Mouse (Mus musculus) midbrain, embryonic 16.5 days (tissue): ENCODE results near the gene Usp49. TPM values are rescaled to one million over a fixed set of nuclear protein-coding genes. Genes with fewer than 3 reads are reported as not detected.

Experiments
- ATAC-seq: fragments of 200-750 bp; cut with Nextera tagmentation; 2 replicates; pipeline ENCODE4 v1.8.0; 2017; ENCODE audit warnings: moderate TSS enrichment
- H3K27ac ChIP-seq: fragments of 300-500 bp; sonication (generic); 2 replicates; pipeline ENCODE4 v1.5.1; 2014; ENCODE audit warnings: mild to moderate bottlenecking, low read length, mixed read lengths
- H3K27me3 ChIP-seq: fragments of 300-500 bp; sonication (generic); 2 replicates; pipeline ENCODE4 v1.6.1; 2014; ENCODE audit warnings: low read depth, low read length, mixed read lengths; ENCODE audit not compliant: control insufficient read depth, insufficient read depth
- H3K36me3 ChIP-seq: fragments of 300-500 bp; sonication (generic); 2 replicates; pipeline ENCODE4 v1.6.1; 2014; ENCODE audit warnings: mild to moderate bottlenecking, low read length, moderate library complexity, mixed read lengths; ENCODE audit not compliant: control insufficient read depth, insufficient read depth
- H3K4me1 ChIP-seq: fragments of 300-500 bp; sonication (generic); 2 replicates; pipeline ENCODE4 v1.6.1; 2014; ENCODE audit warnings: mild to moderate bottlenecking, low read length, mixed read lengths; ENCODE audit not compliant: control insufficient read depth, insufficient read depth
- H3K4me2 ChIP-seq: fragments of 300-500 bp; sonication (generic); 2 replicates; pipeline ENCODE4 v1.6.1; 2014; ENCODE audit warnings: mild to moderate bottlenecking, low read length, mixed read lengths
- H3K4me3 ChIP-seq: fragments of 300-500 bp; sonication (generic); 2 replicates; pipeline ENCODE4 v1.5.1; 2014; ENCODE audit warnings: low read depth, mild to moderate bottlenecking, low read length, moderate library complexity, mixed read lengths
- H3K9ac ChIP-seq: fragments of 300-500 bp; sonication (generic); 2 replicates; pipeline ENCODE4 v1.6.1; 2014; ENCODE audit warnings: low read depth, low read length, mixed read lengths
- H3K9me3 ChIP-seq: fragments of 300-500 bp; sonication (generic); replicated peaks from 2 replicates; pipeline ENCODE4 v1.6.1; 2014; ENCODE audit warnings: mild to moderate bottlenecking, low read length, mixed read lengths; ENCODE audit not compliant: control insufficient read depth, poor library complexity, severe bottlenecking
- WGBS: fragments of 180-500 bp; shearing (Covaris S2); extraction: QIAGEN DNeasy Blood & Tissue Kit; methylation state at CpG from one replicate; pipeline ENCODE4 v1.1.7; 2014; 5-methylcytosine and 5-hydroxymethylcytosine counted together
- polyA plus RNA-seq: library from polyadenylated mRNA; unstranded; fragments of >200 nt; fragmentation: Nextera tagmentation; extraction: Ambion mirVana; gene quantifications from 2 replicates; pipeline ENCODE4 v1.2.1, GENCODE M21; 2015

Gene Usp49
- polyA plus RNA-seq, result 5.3 and 7.3 TPM in 2 replicates

GRCm38 (mm10) chr17:47630678-47631065 is at the start of gene Usp49:
Usp49 (plus strand) TSS chr17:47630690.
- Histone ChIP-seq H3K27me3 (no peaks in the 10 kb centered on the region), H3K36me3 (no peaks in the 10 kb centered on the region; the same call in 1 of the 2 replicates), H3K9ac (peak within 1 kb of the TSS; percentile 72), H3K4me1 (peaks cover 31% of the 10 kb centered on the region), H3K4me3 (peak within 1 kb of the TSS; percentile 51), H3K4me2 (peak within 1 kb of the TSS; percentile 67), H3K9me3 (no peaks in the 10 kb centered on the region), H3K27ac (peak within 1 kb of the TSS; percentile 97)
- WGBS, result 0% methylated on average over 3 of the region's 3 CpGs
- no peak for ATAC-seq

GRCm38 (mm10) chr17:47580962-47581361 is 49.5 kb upstream of the Usp49 start:
- Histone ChIP-seq H3K9me3 (no peaks in the 10 kb centered on the region), H3K9ac (no peak overlapping the region), H3K27me3 (no peaks in the 10 kb centered on the region), H3K36me3 (no peaks in the 10 kb centered on the region), H3K4me1 (no peaks in the 10 kb centered on the region), H3K4me3 (no peak overlapping the region), H3K27ac (no peak overlapping the region), H3K4me2 (no peak overlapping the region)
- 96% methylated on average over 4 of the region's 4 CpGs for WGBS
- no peak for ATAC-seq

- Histone ChIP-seq H3K27ac (no peak overlapping the region), H3K4me1 (0 out of 2 replicates have a peak, but pooled peaks cover 4% of the 10 kb centered on the region), H3K36me3 (no peaks in the 10 kb centered on the region), H3K9me3 (no peaks in the 10 kb centered on the region), H3K27me3 (no peaks in the 10 kb centered on the region), H3K4me2 (no peak overlapping the region), H3K4me3 (no peak overlapping the region), H3K9ac (no peak overlapping the region)
- ATAC-seq, result no peak
- WGBS, result 89% methylated on average over 8 of the region's 8 CpGs
Measured at GRCm38 (mm10) chr17:47588517-47588916, 42.0 kb upstream of the Usp49 start.

GRCm38 (mm10) chr17:47591073-47591472 is 39.4 kb upstream of the Usp49 start:
- Histone ChIP-seq H3K36me3 (no peaks in the 10 kb centered on the region), H3K4me3 (no peak overlapping the region), H3K9me3 (no peaks in the 10 kb centered on the region), H3K4me1 (peaks cover 24% of the 10 kb centered on the region), H3K9ac (no peak overlapping the region), H3K27ac (no peak overlapping the region), H3K27me3 (no peaks in the 10 kb centered on the region), H3K4me2 (no peak overlapping the region)
- 91% methylated on average over 3 of the region's 3 CpGs for WGBS
- no peak for ATAC-seq

GRCm38 (mm10) chr17:47593215-47593853 is 37.2 kb upstream of the Usp49 start:
- H3K9me3 ChIP-seq, result no peaks in the 10 kb centered on the region
- H3K36me3 ChIP-seq, result no peaks in the 10 kb centered on the region
- no peaks in the 10 kb centered on the region for H3K27me3 ChIP-seq
- WGBS, result under 1% methylated on average over 57 of the region's 63 CpGs
- H3K4me3 ChIP-seq, result peak overlapping the region; percentile 71
- H3K9ac ChIP-seq, result peak overlapping the region; percentile 68
- H3K4me2 ChIP-seq, result peak overlapping the region; percentile 99
- peak; percentile 83 for ATAC-seq
- peak overlapping the region; percentile 69 for H3K27ac ChIP-seq
- peaks cover 30% of the 10 kb centered on the region for H3K4me1 ChIP-seq

DNA sequence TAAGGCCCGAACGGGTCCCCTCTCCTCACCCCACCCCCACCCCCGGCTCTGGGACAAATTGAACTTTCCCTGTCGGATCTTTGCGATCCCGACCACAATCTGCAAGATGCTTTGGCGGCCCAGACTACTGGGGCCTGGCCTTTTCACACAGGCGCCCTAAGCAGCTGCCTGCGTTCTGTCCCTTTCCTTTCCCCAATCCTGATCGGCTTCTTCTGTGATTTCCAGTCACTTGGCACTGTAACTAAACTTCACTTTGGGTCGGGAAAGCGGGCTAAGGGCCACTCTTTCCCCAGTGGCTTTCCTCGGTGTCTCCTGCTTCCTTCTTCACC is 36.7 kb upstream of the Usp49 start:
- Histone ChIP-seq H3K9ac (peak overlapping the region; percentile 68), H3K4me1 (peaks cover 30% of the 10 kb centered on the region)
- peak; percentile 4; the same call in 1 of the 2 replicates for ATAC-seq

GRCm38 (mm10) chr17:47594183-47594968 is 36.1 kb upstream of the Usp49 start:
- H3K9ac ChIP-seq, result peak overlapping the region; percentile 68
- H3K36me3 ChIP-seq, result no peaks in the 10 kb centered on the region
- no peak for ATAC-seq
- H3K27ac ChIP-seq, result peak overlapping the region; percentile 69
- H3K27me3 ChIP-seq, result no peaks in the 10 kb centered on the region
- WGBS, result under 1% methylated on average over 40 of the region's 43 CpGs
- no peaks in the 10 kb centered on the region for H3K9me3 ChIP-seq
- peak overlapping the region; percentile 99 for H3K4me2 ChIP-seq
- peak overlapping the region; percentile 71 for H3K4me3 ChIP-seq
- H3K4me1 ChIP-seq, result peaks cover 30% of the 10 kb centered on the region

More for the DNA sequence above, 36.7 kb upstream of the Usp49 start:
- no peaks in the 10 kb centered on the region for H3K27me3 ChIP-seq
- H3K36me3 ChIP-seq, result no peaks in the 10 kb centered on the region
- peak overlapping the region; percentile 69 for H3K27ac ChIP-seq
- H3K9me3 ChIP-seq, result no peaks in the 10 kb centered on the region
- peak overlapping the region; percentile 71 for H3K4me3 ChIP-seq
- WGBS, result under 1% methylated on average over 13 of the region's 13 CpGs
- peak overlapping the region; percentile 99 for H3K4me2 ChIP-seq

DNA sequence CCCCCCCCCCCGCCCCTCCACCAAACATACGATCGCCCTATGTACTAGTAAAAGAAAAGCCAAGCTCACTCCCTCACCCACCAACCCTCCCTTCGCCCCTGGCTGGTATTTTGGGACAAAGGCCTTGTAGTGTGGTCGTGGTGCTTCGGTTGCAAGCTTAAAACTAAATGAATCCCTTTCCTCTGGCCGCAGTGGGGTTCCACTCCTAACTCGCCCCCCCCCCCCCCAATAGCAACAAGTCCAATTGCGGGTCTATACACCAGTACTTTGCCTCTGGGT is 35.6 kb upstream of the Usp49 start:
- no peaks in the 10 kb centered on the region for H3K9me3 ChIP-seq
- H3K27me3 ChIP-seq, result no peaks in the 10 kb centered on the region
- peaks cover 30% of the 10 kb centered on the region for H3K4me1 ChIP-seq
- H3K27ac ChIP-seq, result peak overlapping the region; percentile 69
- H3K4me2 ChIP-seq, result peak overlapping the region; percentile 99
- 0% methylated on average over 6 of the region's 9 CpGs for WGBS
- no peak for ATAC-seq
- H3K4me3 ChIP-seq, result peak overlapping the region; percentile 71
- H3K36me3 ChIP-seq, result no peaks in the 10 kb centered on the region
- H3K9ac ChIP-seq, result peak overlapping the region; percentile 68
